Mouse (Mus musculus) forebrain, embryonic 14.5 days (tissue): ENCODE data around the gene St6gal1. TPM values are rescaled to one million over a fixed set of nuclear protein-coding genes. Genes with fewer than 3 reads are reported as not detected.

Experiments
- ATAC-seq: fragments of 200-750 bp; cut with Nextera tagmentation; 2 replicates; pipeline ENCODE4 v1.8.0; 2017; ENCODE audit warnings: mild to moderate bottlenecking, moderate library complexity
- DNase-seq: peaks from one replicate; pipeline ENCODE4 v3.0.0-alpha.2; 2015; ENCODE audit warnings: low spot score
- H3K27ac ChIP-seq: fragments of 300-500 bp; sonication (generic); 2 replicates; pipeline ENCODE4 v1.5.1; 2014; ENCODE audit warnings: low read depth, mild to moderate bottlenecking, control low read depth, low read length, moderate library complexity
- H3K27me3 ChIP-seq: fragments of 300-500 bp; sonication (generic); replicated peaks from 2 replicates; pipeline ENCODE4 v1.6.1; 2014; ENCODE audit warnings: low read length, control low read depth, mixed read lengths; ENCODE audit not compliant: control insufficient read depth, insufficient read depth
- H3K36me3 ChIP-seq: fragments of 300-500 bp; sonication (generic); 2 replicates; pipeline ENCODE4 v1.6.1; 2014; ENCODE audit warnings: low read length, control low read depth; ENCODE audit not compliant: control insufficient read depth, insufficient read depth
- H3K4me1 ChIP-seq: fragments of 300-500 bp; sonication (generic); 2 replicates; pipeline ENCODE4 v1.6.1; 2014; ENCODE audit warnings: antibody characterized with exemption, low read length, control low read depth; ENCODE audit not compliant: control insufficient read depth, insufficient read depth
- H3K4me2 ChIP-seq: fragments of 300-500 bp; sonication (generic); 2 replicates; pipeline ENCODE4 v1.6.1; 2014; ENCODE audit warnings: mild to moderate bottlenecking, control low read depth, low read length
- H3K4me3 ChIP-seq: fragments of 300-500 bp; sonication (generic); 2 replicates; pipeline ENCODE4 v1.5.1; 2014; ENCODE audit warnings: low read depth, low read length, control low read depth
- H3K9ac ChIP-seq: fragments of 300-500 bp; sonication (generic); 2 replicates; pipeline ENCODE4 v1.6.1; 2014; ENCODE audit warnings: mild to moderate bottlenecking, low read length, control low read depth, moderate library complexity
- H3K9me3 ChIP-seq: fragments of 300-500 bp; sonication (generic); replicated peaks from 2 replicates; pipeline ENCODE4 v1.6.1; 2016; ENCODE audit warnings: low read length, control low read depth, mixed read lengths; ENCODE audit not compliant: control insufficient read depth
- WGBS: fragments of 180-500 bp; shearing (Covaris S2); extraction: QIAGEN DNeasy Blood & Tissue Kit; methylation state at CpG from one replicate; pipeline ENCODE4 v1.1.7; 2014; 5-methylcytosine and 5-hydroxymethylcytosine counted together
- polyA plus RNA-seq: library from polyadenylated mRNA; unstranded; fragments of >200 nt; fragmentation: Nextera tagmentation; extraction: Ambion mirVana; gene quantifications from 2 replicates; pipeline ENCODE4 v1.2.1, GENCODE M21; 2014

Gene St6gal1
- polyA plus RNA-seq, 1 experiment from 2014 or later, result 46.0 TPM

DNA sequence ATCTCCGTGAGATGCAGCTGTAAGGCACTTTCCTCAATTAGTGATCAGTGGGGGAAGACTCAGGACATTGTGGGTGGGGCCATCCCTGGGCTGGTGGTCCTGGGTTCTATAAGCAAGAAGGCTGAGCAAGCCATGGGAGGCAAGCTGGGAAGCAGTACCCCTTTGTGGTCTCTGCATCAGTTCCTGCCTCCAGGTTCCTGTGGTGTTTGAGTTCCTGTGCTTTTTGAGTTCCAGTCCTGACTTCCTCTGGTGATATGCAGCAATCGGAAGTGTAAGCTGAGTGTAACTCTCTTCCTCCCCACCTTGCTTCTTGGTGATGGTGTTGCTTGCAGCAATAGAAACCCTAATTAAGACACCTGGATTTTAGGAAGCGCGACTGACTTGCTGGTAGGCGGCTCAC is 58.4 kb downstream of the St6gal1 start:
- Histone ChIP-seq H3K9me3 (no peaks in the 10 kb centered on the region), H3K36me3 (no peaks in the 10 kb centered on the region), H3K27me3 (no peaks in the 10 kb centered on the region), H3K9ac (no peak overlapping the region), H3K27ac (no peak overlapping the region), H3K4me2 (no peak overlapping the region), H3K4me1 (no peaks in the 10 kb centered on the region), H3K4me3 (no peak overlapping the region)
- 86% methylated on average over 5 of the region's 5 CpGs for WGBS
- DNase-seq (no peak), ATAC-seq (no peak)

DNA sequence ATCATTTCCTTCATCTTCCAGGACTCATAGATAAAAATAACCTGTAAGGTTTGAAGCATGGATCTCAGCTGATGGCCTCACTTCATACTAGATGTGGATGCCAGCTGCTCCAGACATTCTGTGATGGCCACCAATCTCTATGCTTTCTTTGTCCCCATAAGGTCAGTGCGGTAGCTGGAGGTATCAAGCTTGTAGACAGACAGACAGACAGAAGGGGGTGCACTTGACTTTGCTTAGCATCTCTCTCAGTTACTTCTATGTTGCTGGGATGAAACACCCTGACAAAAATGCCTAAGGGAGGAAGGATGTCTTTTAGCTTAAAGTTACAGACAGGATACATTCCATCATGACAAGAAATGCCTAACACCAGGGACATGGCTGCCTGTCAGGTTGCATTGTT is 59.1 kb downstream of the St6gal1 start:
- DNase-seq, result no peak
- no peaks in the 10 kb centered on the region for H3K4me1 ChIP-seq
- H3K9ac ChIP-seq, result no peak overlapping the region
- no peaks in the 10 kb centered on the region for H3K9me3 ChIP-seq
- no peak overlapping the region for H3K4me3 ChIP-seq
- 96% methylated on average over 1 of the region's 1 CpGs for WGBS
- no peak for ATAC-seq
- H3K27ac ChIP-seq, result no peak overlapping the region
- no peaks in the 10 kb centered on the region for H3K27me3 ChIP-seq
- no peaks in the 10 kb centered on the region for H3K36me3 ChIP-seq
- no peak overlapping the region for H3K4me2 ChIP-seq

DNA sequence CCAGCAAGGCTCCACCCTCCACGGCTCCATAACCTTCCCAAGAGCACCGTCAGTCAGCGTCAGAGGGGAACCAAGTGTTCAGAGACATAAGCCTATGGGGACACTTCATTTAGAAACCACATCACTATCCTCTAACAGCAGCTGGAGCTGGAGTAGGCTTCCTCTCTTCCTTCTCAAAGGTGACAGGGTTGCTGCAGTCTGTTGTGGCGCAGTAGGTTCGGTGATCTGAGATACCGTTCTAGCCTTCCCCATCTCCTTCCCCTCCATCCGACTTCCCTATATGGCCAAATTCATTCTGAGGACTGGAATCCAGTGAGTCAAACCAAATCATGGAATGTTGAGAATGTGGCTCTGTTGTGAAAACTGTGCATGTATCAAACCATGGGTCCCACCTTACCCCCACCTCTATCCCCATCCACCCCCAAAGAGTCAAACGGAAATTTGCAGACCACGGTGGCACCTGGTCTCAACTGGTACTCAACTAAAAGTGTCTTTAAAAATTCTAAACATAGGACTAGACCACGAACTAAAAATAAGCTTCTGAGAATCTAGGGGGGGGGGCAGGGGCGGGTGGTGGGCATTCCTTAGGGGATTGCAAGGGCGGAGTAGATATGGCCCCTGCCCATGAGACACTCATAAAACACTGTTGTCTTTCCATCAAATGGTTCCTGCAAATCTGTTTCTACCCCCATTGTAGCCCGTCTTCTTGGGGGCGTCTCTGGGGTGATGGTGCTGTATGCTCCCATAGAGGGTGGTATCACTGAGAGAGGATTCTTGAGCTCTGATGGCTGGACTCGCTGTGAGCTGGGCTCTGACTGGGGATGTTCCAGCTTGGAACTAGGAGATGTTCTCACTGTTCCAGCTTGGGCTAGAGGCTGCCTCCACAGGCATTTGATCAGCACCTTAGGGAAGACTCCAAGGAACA is 60.2 kb downstream of the St6gal1 start:
- H3K27ac ChIP-seq, result no peak overlapping the region
- H3K9ac ChIP-seq, result no peak overlapping the region
- no peak overlapping the region for H3K4me2 ChIP-seq
- H3K9me3 ChIP-seq, result no peaks in the 10 kb centered on the region
- 92% methylated on average over 15 of the region's 15 CpGs for WGBS
- no peaks in the 10 kb centered on the region for H3K27me3 ChIP-seq
- no peaks in the 10 kb centered on the region for H3K36me3 ChIP-seq
- H3K4me3 ChIP-seq, result no peak overlapping the region
- ATAC-seq, result no peak
- no peaks in the 10 kb centered on the region for H3K4me1 ChIP-seq
- DNase-seq, result no peak

DNA sequence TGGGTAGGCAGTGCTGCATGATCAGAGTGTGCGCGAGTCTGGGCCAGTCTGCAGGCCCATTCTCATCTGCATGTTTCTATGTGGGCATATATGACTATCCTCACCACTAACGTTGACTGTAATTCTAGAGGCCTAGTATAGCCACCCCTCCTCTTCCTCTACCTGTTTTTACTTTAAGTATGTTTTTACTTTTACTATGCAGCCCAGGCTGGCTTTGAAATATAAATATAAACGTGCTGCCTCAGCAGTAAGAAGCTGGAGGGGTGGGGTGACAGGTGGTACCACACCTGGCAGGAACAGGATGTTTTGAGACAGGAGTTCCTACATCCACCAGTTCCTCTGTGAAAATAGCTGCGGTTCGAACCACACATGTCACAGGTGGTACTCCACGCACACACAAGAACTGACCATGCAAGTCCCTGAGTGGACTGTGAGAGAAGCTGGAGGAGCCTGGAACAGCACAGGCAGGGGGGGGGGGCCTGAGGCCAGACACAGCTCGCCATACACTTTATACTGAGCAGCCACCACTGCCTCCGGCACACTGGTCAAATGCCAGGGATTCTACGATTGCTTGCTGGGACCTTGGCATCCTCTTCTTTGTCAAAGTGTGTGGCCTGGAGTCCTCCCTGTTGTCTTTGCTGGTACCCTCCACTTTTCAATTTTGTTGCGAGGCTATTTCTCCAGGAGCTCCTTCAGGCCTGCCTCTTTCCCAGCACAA is 62.0 kb downstream of the St6gal1 start:
- WGBS, result 91% methylated on average over 11 of the region's 11 CpGs
- Histone ChIP-seq H3K4me1 (no peaks in the 10 kb centered on the region), H3K27ac (no peak overlapping the region), H3K9ac (no peak overlapping the region), H3K4me2 (no peak overlapping the region), H3K9me3 (no peaks in the 10 kb centered on the region), H3K4me3 (no peak overlapping the region), H3K36me3 (no peaks in the 10 kb centered on the region), H3K27me3 (no peaks in the 10 kb centered on the region)
- ATAC-seq, result no peak
- DNase-seq, result no peak

DNA sequence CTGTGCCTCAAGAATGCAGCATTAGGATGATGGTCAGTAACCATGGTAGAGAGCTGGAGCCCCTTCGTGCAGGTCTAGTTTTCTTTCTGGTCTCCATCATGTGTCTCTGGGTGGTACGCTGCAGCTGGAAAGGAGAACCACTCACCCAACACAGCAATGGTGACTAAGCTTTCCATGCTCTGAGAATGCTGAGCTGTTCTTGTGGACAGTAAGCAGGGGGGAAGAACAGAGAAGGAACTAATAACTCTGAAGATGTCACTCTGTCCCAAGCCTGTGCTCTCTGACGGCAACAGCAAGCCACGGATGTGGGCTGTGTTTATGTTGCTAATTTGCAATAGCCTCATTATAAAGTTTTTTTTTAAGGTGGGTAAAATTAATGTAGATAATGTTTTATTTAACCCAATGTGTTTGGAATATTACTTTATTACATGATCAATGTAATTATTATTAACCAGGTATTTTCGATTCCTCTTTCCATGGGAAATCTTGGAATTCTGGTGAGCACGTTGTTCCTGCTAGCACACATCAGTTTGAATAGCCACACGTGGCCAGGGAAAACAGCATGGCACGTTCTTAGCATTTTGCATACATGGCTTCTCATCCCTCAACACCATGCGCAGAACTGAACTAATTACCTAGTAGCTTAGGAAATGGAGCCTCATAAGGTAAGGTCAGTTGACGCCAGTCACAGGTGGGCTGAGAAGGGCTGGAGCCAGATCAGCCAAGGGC is 62.9 kb downstream of the St6gal1 start:
- Histone ChIP-seq H3K27me3 (no peaks in the 10 kb centered on the region), H3K9ac (no peak overlapping the region), H3K4me2 (no peak overlapping the region), H3K4me3 (no peak overlapping the region), H3K36me3 (no peaks in the 10 kb centered on the region), H3K27ac (no peak overlapping the region), H3K9me3 (no peaks in the 10 kb centered on the region), H3K4me1 (no peaks in the 10 kb centered on the region)
- ATAC-seq (no peak), DNase-seq (no peak)
- WGBS, result 94% methylated on average over 10 of the region's 10 CpGs

DNA sequence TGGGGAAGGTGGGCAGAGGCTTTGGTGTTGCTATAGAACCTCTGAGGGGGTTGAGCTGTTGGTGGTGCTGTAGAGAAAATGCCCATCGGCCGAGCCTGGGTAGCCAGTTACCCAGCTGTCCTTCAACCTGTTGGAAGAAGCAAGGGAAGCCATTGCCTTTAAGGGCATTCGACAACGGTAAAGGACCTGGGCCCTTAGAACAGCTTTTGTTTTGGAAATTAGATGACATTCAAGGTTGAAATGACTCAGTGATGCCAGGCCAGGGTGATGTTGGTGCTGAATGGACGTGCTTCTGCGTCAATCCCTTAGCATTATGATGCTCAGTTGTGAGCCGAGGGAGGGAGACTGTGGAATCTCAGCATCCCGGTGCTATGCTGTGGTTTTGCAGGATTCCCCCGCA is 63.6 kb downstream of the St6gal1 start:
- DNase-seq, result no peak
- 95% methylated on average over 9 of the region's 9 CpGs for WGBS

DNA sequence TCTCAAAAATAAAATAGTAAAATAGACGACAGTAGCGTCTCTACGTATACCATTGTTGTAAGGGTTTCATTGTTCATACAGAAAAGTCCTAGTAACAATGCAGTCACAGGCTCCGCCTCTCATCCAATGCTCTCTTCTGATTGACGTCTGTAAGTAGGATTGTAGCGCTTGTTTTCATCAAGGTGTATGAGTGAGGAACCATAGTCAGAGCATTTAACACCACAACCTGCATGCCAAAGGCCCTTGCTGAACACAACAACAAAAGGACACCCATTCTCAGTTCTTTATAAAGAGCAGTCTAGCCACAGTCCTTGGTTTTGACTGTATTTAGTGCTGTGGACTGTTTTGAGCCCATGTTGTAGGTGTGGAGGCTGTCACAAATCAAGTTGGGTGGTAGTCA is 64.9 kb downstream of the St6gal1 start:
- WGBS, result 92% methylated on average over 6 of the region's 6 CpGs
- ATAC-seq (no peak), DNase-seq (no peak)
- no peaks in the 10 kb centered on the region for H3K9me3 ChIP-seq
- H3K27ac ChIP-seq, result no peak overlapping the region
- no peaks in the 10 kb centered on the region for H3K4me1 ChIP-seq
- H3K4me2 ChIP-seq, result no peak overlapping the region
- H3K9ac ChIP-seq, result no peak overlapping the region
- no peak overlapping the region for H3K4me3 ChIP-seq
- no peaks in the 10 kb centered on the region for H3K36me3 ChIP-seq
- no peaks in the 10 kb centered on the region for H3K27me3 ChIP-seq

More for the DNA sequence above, 63.6 kb downstream of the St6gal1 start:
- H3K4me3 ChIP-seq, result no peak overlapping the region
- no peaks in the 10 kb centered on the region for H3K4me1 ChIP-seq
- H3K36me3 ChIP-seq, result no peaks in the 10 kb centered on the region
- no peak overlapping the region for H3K4me2 ChIP-seq
- H3K9ac ChIP-seq, result no peak overlapping the region
- H3K27me3 ChIP-seq, result no peaks in the 10 kb centered on the region
- no peaks in the 10 kb centered on the region for H3K9me3 ChIP-seq
- no peak overlapping the region for H3K27ac ChIP-seq
- ATAC-seq, result no peak

DNA sequence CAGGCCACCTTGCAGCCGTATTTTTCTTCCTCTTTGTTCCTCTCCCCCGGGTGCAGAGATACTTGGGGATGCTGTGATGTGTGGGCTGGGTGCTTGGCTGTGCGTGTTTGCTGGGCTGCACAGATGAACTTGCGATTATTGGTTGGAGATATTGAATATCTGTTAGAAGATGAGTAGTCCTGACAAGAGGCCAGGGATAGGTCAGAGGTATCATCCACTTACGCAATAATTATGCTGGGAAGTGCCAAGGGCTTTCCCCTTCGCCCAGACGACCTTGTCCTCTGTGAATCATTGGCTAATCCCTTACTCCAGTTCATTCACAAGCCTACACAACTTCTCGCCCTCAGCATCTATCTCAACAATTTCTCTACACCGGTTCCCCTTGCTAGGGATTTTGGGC is 65.6 kb downstream of the St6gal1 start:
- 93% methylated on average over 9 of the region's 9 CpGs for WGBS
- H3K4me1 ChIP-seq, result no peaks in the 10 kb centered on the region
- H3K4me2 ChIP-seq, result no peak overlapping the region
- H3K4me3 ChIP-seq, result no peak overlapping the region
- no peak overlapping the region for H3K27ac ChIP-seq
- H3K27me3 ChIP-seq, result no peaks in the 10 kb centered on the region
- no peak overlapping the region for H3K9ac ChIP-seq
- no peaks in the 10 kb centered on the region for H3K36me3 ChIP-seq
- H3K9me3 ChIP-seq, result no peaks in the 10 kb centered on the region
- ATAC-seq, result no peak
- no peak for DNase-seq
